Mouse (Mus musculus): ENCODE measurements around the gene Mthfsd.
A peak's percentile ranks its signal among the peaks of the same experiment; 100 is the strongest.

Gene Mthfsd

GRCm38 (mm10) chr8:121088281-121088680 is 19.9 kb downstream of the Mthfsd start:
- DNase-seq (ENCODE audit: low spot score) = no peak

- DNase-seq (ENCODE audit: low spot score) = no peak
These were observed 21.9 kb downstream of the Mthfsd start for GRCm38 (mm10) chr8:121086004-121086900.

GRCm38 (mm10) chr8:121085561-121085960 is 22.6 kb downstream of the Mthfsd start:
- no peak for DNase-seq (ENCODE audit: low spot score)

GRCm38 (mm10) chr8:121085011-121085410 is 23.2 kb downstream of the Mthfsd start:
- no peak for DNase-seq (ENCODE audit: low spot score)

- no peak for DNase-seq (ENCODE audit: low spot score)
These were observed 23.8 kb downstream of the Mthfsd start, which contains the start of gene Foxf1 for GRCm38 (mm10) chr8:121084210-121084951. TSS of gene Foxf1 (plus strand) at chr8:121084386.

GRCm38 (mm10) chr8:121083936-121084209 is 24.3 kb downstream of the Mthfsd start:
- peak; percentile 88 for DNase-seq (ENCODE audit: low spot score)

GRCm38 (mm10) chr8:121083093-121083935 is 24.9 kb downstream of the Mthfsd start:
- peak; percentile 83 for DNase-seq (ENCODE audit: low spot score)

- no peak for DNase-seq (ENCODE audit: low spot score)
These were observed 25.7 kb downstream of the Mthfsd start for GRCm38 (mm10) chr8:121082218-121083092.

- no peak for DNase-seq (ENCODE audit: low spot score)
These were observed 26.8 kb downstream of the Mthfsd start for GRCm38 (mm10) chr8:121081398-121081797.

GRCm38 (mm10) chr8:121080361-121081090 is 27.7 kb downstream of the Mthfsd start:
- no peak for DNase-seq (ENCODE audit: low spot score)

GRCm38 (mm10) chr8:121079944-121080343 is 28.2 kb downstream of the Mthfsd start:
- no peak for DNase-seq (ENCODE audit: low spot score)

GRCm38 (mm10) chr8:121079201-121079600 is 29.0 kb downstream of the Mthfsd start:
- no peak for DNase-seq (ENCODE audit: low spot score)

GRCm38 (mm10) chr8:121078721-121079120 is 29.5 kb downstream of the Mthfsd start:
- no peak for DNase-seq (ENCODE audit: low spot score)

- DNase-seq (ENCODE audit: low spot score) = no peak
These were observed 31.6 kb downstream of the Mthfsd start for GRCm38 (mm10) chr8:121076555-121076954.

- DNase-seq (ENCODE audit: low spot score) = no peak
These were observed 32.3 kb downstream of the Mthfsd start for GRCm38 (mm10) chr8:121075936-121076335.

- no peak for DNase-seq (ENCODE audit: low spot score)
These were observed 33.4 kb downstream of the Mthfsd start for GRCm38 (mm10) chr8:121074848-121075145.

- DNase-seq (ENCODE audit: low spot score) = no peak
These were observed 33.9 kb downstream of the Mthfsd start for GRCm38 (mm10) chr8:121074108-121074847.

- peak; percentile 31 for DNase-seq (ENCODE audit: low spot score)
These were observed 34.8 kb downstream of the Mthfsd start for GRCm38 (mm10) chr8:121073174-121074107.
